Mouse (Mus musculus) thymus, postnatal 0 days (tissue): ENCODE measurements around the gene Dock3. TPM values are rescaled to one million over a fixed set of nuclear protein-coding genes. Genes with fewer than 3 reads are reported as not detected.

Experiments
- DNase-seq: peaks from one replicate; pipeline ENCODE4 v3.0.0-alpha.2; 2015; ENCODE audit warnings: low spot score
- microRNA-seq: library from miRNA; unstranded; fragments of <30 nt; microRNA quantifications from one replicate; pipeline ENCODE4, GENCODE M21; 2016; ENCODE audit warnings: borderline number of aligned reads
- polyA plus RNA-seq: library from polyadenylated mRNA; unstranded; fragments of >200 nt; fragmentation: Nextera tagmentation; extraction: Ambion mirVana; gene quantifications from 2 replicates; pipeline ENCODE4 v1.2.1, GENCODE M21; 2015

The Dock3 gene
- polyA plus RNA-seq, 1 experiment from 2014 or later, result 0.01 TPM

- no peak for DNase-seq
These were observed 341.0 kb downstream of the Dock3 start for GRCm38 (mm10) chr9:106890496-106891240.

- no peak for DNase-seq
These were observed 342.4 kb downstream of the Dock3 start for GRCm38 (mm10) chr9:106889321-106889720.

DNA sequence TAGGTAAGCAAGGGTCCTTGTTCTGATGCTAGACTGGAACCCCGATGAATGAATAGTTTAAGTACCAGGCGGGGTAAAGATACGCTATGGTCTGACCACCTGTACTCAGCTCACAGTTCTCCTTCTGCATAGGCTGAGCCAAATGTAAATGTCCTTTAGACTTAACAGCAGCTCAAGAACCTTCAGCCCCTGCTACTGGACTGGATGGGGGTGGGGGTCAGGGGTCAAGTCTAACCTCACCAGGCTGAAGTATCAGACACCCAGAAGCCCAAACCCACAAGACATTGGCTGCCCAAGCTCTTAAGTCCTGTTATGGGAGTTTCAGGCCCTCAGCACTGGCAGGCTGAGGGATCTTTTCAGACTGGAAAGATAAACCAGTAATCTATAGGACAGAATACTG is 343.4 kb downstream of the Dock3 start:
- no peak for DNase-seq

DNA sequence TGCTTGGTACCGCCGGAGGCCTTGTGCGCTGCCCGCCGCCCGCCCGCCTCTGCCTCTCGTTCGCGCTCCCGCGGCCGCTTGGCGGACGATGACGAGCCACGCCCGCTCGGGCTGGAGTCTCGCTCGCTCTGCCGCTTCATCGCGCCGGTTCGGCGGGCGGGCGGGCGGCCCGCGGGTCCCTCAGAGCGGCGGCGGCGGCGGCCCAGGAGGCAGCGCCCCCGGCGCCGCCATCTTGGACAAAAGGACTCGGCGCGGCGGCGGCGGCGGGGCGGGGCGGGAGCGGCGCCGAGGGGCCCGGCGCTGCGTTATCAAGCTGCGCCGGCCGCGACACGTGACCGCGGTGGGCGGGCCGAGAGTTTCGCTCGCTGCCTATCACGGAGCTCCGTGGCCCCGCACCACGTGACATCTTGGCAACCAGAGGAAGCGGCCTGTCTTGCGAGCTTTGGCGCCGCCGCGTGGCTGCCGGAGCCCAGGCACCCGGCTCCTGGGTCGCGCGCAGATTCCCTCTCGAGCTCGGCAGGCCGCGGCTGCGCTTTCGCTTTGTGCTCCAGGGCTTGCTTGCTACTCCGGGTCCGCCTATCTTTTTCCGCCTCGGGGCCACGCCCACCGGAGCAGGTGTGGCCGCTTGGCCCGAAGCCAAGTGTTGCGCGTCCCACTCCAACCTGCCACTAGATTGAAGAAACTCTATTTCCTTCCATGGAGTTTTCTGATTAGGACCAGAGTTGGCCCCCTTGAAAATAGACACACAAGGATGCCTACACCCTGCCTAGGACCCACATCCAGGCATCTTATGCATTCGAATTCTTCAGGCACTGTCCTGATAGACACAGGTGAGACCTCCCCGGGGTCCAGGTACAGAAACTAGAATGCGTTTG is 344.6 kb downstream of the Dock3 start, which contains the start of gene Rbm15b:
TSS of gene Rbm15b (minus strand) at position 601 of the 875 bp plus-strand sequence.
- DNase-seq, result peak; percentile 99

GRCm38 (mm10) chr9:106885901-106886731 is 345.6 kb downstream of the Dock3 start:
- peak; percentile 68 for DNase-seq

- DNase-seq, result no peak
These were observed 346.5 kb downstream of the Dock3 start for GRCm38 (mm10) chr9:106884996-106885900.

- DNase-seq, result peak; percentile 42
These were observed 347.4 kb downstream of the Dock3 start for GRCm38 (mm10) chr9:106884306-106884705.

GRCm38 (mm10) chr9:106883085-106883484 is 348.6 kb downstream of the Dock3 start:
- no peak for DNase-seq

GRCm38 (mm10) chr9:106882176-106882575 is 349.5 kb downstream of the Dock3 start:
- no peak for DNase-seq

DNA sequence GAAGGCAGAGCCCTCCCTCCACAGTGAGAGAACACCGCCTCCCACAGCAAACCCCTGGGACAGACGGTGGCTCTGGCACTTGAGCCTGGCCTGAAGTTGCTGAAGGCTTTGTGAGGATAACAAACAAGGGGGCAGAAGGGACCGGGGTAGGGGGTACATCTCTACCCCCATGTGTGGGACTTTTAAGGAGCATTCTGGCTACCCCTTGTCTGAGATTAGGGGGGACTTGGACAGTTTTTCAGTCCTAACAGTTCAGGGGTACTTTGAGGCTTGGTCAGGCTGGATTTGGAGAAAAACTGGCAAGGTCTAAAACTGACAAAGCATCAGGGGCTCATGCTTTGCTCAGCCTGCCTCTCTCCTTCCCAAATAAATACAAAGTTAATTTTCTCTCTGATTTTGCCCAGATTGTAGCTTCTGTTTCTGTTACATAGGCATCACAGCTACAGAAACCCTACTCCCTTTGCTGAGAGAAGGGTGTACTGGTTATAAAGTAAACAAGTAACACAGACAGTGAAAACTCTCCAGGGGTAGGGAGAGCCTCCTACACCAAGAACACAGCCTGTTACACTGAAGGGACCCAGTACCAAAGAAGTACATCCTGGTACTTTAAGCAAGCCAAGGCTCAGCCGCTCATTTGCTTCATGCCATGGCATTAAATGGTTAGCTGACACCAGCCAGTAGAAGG is 350.5 kb downstream of the Dock3 start:
- DNase-seq, result no peak

- DNase-seq, result no peak
These were observed 352.2 kb downstream of the Dock3 start for GRCm38 (mm10) chr9:106879471-106879870.

DNA sequence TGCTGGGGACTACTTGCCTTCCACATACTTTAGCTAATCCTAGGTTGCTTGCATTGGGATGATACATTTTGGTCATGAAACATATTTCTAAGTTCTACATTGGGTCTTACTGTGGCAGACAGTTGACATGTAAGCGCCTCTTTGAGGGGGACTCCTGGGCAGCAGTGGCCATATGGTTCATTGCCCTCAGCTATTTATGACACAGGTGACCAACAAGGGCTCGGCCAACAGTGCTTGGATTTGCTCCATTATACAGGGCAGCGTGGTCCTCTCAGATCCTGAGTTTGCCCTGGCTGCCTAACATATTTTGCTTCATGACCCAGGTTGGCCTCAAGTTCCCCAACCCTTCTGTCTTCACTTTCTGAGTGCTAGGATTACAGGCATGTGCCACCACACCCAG is 355.0 kb downstream of the Dock3 start:
- no peak for DNase-seq

DNA sequence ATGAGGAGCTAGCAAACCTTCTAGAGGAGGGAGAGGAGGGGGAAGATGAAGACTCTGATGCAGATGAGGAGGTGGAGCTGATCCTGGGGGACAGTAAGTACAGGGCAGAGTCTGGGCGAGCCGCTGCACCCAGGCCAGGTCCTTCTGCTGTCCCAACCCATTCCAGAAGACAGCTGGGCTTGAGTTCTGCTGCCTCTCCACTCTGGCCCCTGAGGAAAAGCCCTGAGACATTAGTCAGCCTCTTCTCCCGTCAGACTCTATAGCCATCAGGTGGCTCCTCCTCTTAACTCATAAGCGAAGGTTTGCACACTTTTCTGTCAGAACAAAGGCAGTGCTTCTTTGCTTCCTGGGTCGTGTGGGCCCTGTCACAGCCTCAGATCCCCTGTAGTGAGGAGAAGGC is 357.5 kb downstream of the Dock3 start:
- no peak for DNase-seq

DNA sequence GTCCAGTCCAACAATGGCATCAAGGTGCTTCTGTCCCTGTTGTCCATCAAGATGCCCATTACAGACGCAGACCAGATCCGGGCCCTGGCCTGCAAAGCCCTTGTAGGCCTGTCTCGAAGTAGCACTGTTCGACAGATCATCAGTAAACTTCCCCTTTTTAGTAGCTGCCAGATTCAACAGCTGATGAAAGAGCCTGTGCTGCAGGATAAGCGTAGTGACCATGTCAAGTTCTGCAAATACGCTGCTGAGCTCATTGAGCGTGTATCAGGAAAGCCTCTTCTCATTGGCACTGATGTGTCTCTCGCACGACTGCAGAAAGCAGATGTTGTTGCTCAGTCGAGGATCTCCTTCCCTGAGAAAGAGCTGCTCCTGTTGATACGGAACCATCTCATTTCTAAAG is 373.7 kb downstream of the Dock3 start:
- DNase-seq, result no peak

- DNase-seq, result no peak
These were observed 375.0 kb downstream of the Dock3 start for GRCm38 (mm10) chr9:106856664-106857063.

Small RNAs within 50 kb of the gene (microRNA-seq; reads per million reads assigned to microRNA genes)
- gene Gm22238, result not detected

Other genes starting within 250 kb of the Dock3 start
- gene Mapkapk3, start 58.0 kb upstream of the Dock3 start, polyA plus RNA-seq, result 21.9 and 22.5 TPM in 2 replicates
- gene Cish, start 64.1 kb upstream of the Dock3 start, polyA plus RNA-seq, result 12.9 and 20.3 TPM in 2 replicates
- gene Hemk1, start 106.4 kb upstream of the Dock3 start, polyA plus RNA-seq, result 5.7 and 6.2 TPM in 2 replicates
- 0.42 and 0.51 TPM in 2 replicates for gene 6430571L13Rik, start 108.7 kb upstream of the Dock3 start, polyA plus RNA-seq
- 0.31 and 0.35 TPM in 2 replicates for gene Cacna2d2, start 167.7 kb upstream of the Dock3 start, polyA plus RNA-seq